Mouse (Mus musculus) right cerebral cortex, postnatal 4 days (tissue): ENCODE results near the gene Sash1.

Experiments used
- DNase-seq: peaks from one replicate; pipeline ENCODE4 v3.0.0-alpha.2; 2022

The Sash1 gene

GRCm38 (mm10) chr10:8847974-8848373, 37.9 kb downstream of the Sash1 start:
- no peak for DNase-seq

- DNase-seq, result no peak
Observed at GRCm38 (mm10) chr10:8846258-8846657, 39.6 kb downstream of the Sash1 start.

GRCm38 (mm10) chr10:8845230-8845770, 40.6 kb downstream of the Sash1 start:
- DNase-seq, result no peak

- DNase-seq, result no peak
Observed at GRCm38 (mm10) chr10:8839956-8840355, 45.9 kb downstream of the Sash1 start.

- DNase-seq, result peak; percentile 13
Observed at GRCm38 (mm10) chr10:8833816-8834464, 51.9 kb downstream of the Sash1 start.

- no peak for DNase-seq
Observed at GRCm38 (mm10) chr10:8826303-8826702, 59.6 kb downstream of the Sash1 start.

- no peak for DNase-seq
Observed at GRCm38 (mm10) chr10:8825874-8826273, 60.0 kb downstream of the Sash1 start.

- no peak for DNase-seq
Observed at GRCm38 (mm10) chr10:8818066-8818465, 67.8 kb downstream of the Sash1 start.

- no peak for DNase-seq
Observed at GRCm38 (mm10) chr10:8813984-8814578, 71.8 kb downstream of the Sash1 start.

GRCm38 (mm10) chr10:8813259-8813658, 72.6 kb downstream of the Sash1 start:
- peak; percentile 35 for DNase-seq

- DNase-seq, result no peak
Observed at GRCm38 (mm10) chr10:8812807-8813206, 73.1 kb downstream of the Sash1 start.

GRCm38 (mm10) chr10:8811261-8812039, 74.4 kb downstream of the Sash1 start:
- DNase-seq, result no peak

GRCm38 (mm10) chr10:8810496-8810895, 75.4 kb downstream of the Sash1 start:
- DNase-seq, result no peak

- DNase-seq, result no peak
Observed at GRCm38 (mm10) chr10:8808383-8808782, 77.5 kb downstream of the Sash1 start.

- DNase-seq, result no peak
Observed at GRCm38 (mm10) chr10:8807581-8807980, 78.3 kb downstream of the Sash1 start.

GRCm38 (mm10) chr10:8805402-8805801, 80.5 kb downstream of the Sash1 start:
- no peak for DNase-seq

GRCm38 (mm10) chr10:8804292-8804691, 81.6 kb downstream of the Sash1 start:
- no peak for DNase-seq

- DNase-seq, result no peak
Observed at GRCm38 (mm10) chr10:8801719-8802347, 84.0 kb downstream of the Sash1 start.

GRCm38 (mm10) chr10:8801139-8801613, 84.7 kb downstream of the Sash1 start:
- peak; percentile 42 for DNase-seq

- DNase-seq, result peak; percentile 23
Observed at GRCm38 (mm10) chr10:8797826-8798225, 88.0 kb downstream of the Sash1 start.

GRCm38 (mm10) chr10:8795336-8795735, 90.5 kb downstream of the Sash1 start:
- DNase-seq, result peak; percentile 79

GRCm38 (mm10) chr10:8792412-8792811, 93.5 kb downstream of the Sash1 start:
- DNase-seq, result peak; percentile 77

GRCm38 (mm10) chr10:8789096-8789495, 96.8 kb downstream of the Sash1 start:
- no peak for DNase-seq
